Mouse (Mus musculus) neural tube, embryonic 14.5 days (tissue): Measurements from ENCODE around the gene Slco6c1. TPM values are rescaled to one million over a fixed set of nuclear protein-coding genes. Genes with fewer than 3 reads are reported as not detected.

Experiments
- ATAC-seq: fragments of 200-750 bp; cut with Nextera tagmentation; 2 replicates; pipeline ENCODE4 v1.8.0; 2017; ENCODE audit warnings: low read depth, mild to moderate bottlenecking, moderate TSS enrichment, moderate library complexity
- H3K27ac ChIP-seq: fragments of 300-500 bp; sonication (generic); 2 replicates; pipeline ENCODE4 v1.5.1; 2014; ENCODE audit warnings: low read depth, mild to moderate bottlenecking, control low read depth, low read length, moderate library complexity, mixed read lengths
- H3K27me3 ChIP-seq: fragments of 300-500 bp; sonication (generic); 2 replicates; pipeline ENCODE4 v1.6.1; 2014; ENCODE audit warnings: low read length; ENCODE audit not compliant: control insufficient read depth, insufficient read depth
- H3K36me3 ChIP-seq: fragments of 300-500 bp; sonication (generic); 2 replicates; pipeline ENCODE4 v1.6.1; 2014; ENCODE audit warnings: low read length, mixed read lengths; ENCODE audit not compliant: control insufficient read depth, insufficient read depth
- H3K4me1 ChIP-seq: fragments of 300-500 bp; sonication (generic); 2 replicates; pipeline ENCODE4 v1.6.1; 2014; ENCODE audit warnings: low read length; ENCODE audit not compliant: control insufficient read depth, insufficient read depth
- H3K4me2 ChIP-seq: fragments of 300-500 bp; sonication (generic); 2 replicates; pipeline ENCODE4 v1.6.1; 2014; ENCODE audit warnings: mild to moderate bottlenecking, low read depth, low read length, control low read depth
- H3K4me3 ChIP-seq: fragments of 300-500 bp; sonication (generic); 2 replicates; pipeline ENCODE4 v1.5.1; 2014; ENCODE audit warnings: low read depth, low read length, control low read depth, mixed read lengths
- H3K9ac ChIP-seq: fragments of 300-500 bp; sonication (generic); replicated peaks from 2 replicates; pipeline ENCODE4 v1.6.1; 2014; ENCODE audit warnings: low read depth, mild to moderate bottlenecking, control low read depth, low read length, mixed read lengths
- H3K9me3 ChIP-seq: fragments of 300-500 bp; sonication (generic); 2 replicates; pipeline ENCODE4 v1.6.1; 2016; ENCODE audit warnings: low read length; ENCODE audit not compliant: control insufficient read depth
- WGBS: fragments of 180-500 bp; shearing (Covaris S2); extraction: QIAGEN DNeasy Blood & Tissue Kit; methylation state at CpG from one replicate; pipeline ENCODE4 v1.1.7; 2014; 5-methylcytosine and 5-hydroxymethylcytosine counted together
- polyA plus RNA-seq: library from polyadenylated mRNA; unstranded; fragments of >200 nt; fragmentation: Nextera tagmentation; extraction: Ambion mirVana; gene quantifications from 2 replicates; pipeline ENCODE4 v1.2.1, GENCODE M21; 2014

Gene Slco6c1
- not detected in 2 replicates for polyA plus RNA-seq

DNA sequence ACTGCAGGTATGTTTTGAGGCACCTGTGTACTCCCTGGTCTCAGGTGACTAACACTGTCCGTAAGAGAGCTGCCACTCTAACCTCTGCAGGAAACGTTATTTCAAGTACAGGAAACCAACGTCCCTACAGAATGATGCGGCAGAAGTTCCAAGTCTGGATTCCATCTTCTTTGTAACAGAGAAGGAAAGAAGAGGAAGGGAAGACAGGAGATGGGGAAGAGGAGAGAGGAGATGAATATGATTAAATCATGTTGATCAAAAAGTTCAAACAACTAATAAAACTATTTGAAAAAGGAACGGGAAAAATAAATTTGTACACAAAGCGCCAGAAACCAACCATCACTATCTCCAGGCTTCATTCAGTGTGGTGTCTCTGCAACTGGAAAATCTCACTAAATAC, at the start of gene Slco6c1:
Gene Slco6c1, minus strand, starts transcription at position 101 of the 400 bp plus-strand sequence.
- H3K4me2 ChIP-seq = no peak within 1 kb of the TSS
- no peaks in the 10 kb centered on the region for H3K9me3 ChIP-seq
- no peak for ATAC-seq
- no peaks in the 10 kb centered on the region for H3K27me3 ChIP-seq
- no peak within 1 kb of the TSS for H3K27ac ChIP-seq
- no peak within 1 kb of the TSS for H3K9ac ChIP-seq
- H3K4me1 ChIP-seq = no peaks in the 10 kb centered on the region
- 90% methylated on average over 6 of the region's 6 CpGs for WGBS
- H3K36me3 ChIP-seq = no peaks in the 10 kb centered on the region
- no peak within 1 kb of the TSS for H3K4me3 ChIP-seq

DNA sequence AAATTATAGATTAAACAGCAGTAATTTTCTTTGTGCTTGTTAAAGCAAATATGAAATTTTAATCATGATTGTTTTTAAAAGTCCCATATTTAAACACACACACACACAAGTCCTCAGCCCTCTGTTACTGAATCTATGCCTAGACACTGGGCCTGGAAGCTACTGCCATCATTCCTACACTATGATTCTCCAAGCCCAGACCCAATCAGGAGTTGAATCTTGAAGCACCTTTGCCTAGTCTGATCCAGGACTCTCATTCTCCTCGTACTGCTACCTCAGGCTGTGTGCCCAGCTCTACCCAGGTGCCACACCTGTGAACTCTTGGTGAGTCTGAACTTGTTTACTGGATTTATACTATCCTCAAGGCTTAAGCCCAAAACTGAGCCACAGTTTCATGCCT, 89.1 kb downstream of the Slco6c1 start:
- H3K9ac ChIP-seq = no peak overlapping the region
- H3K27me3 ChIP-seq = no peaks in the 10 kb centered on the region
- no peaks in the 10 kb centered on the region for H3K4me1 ChIP-seq
- no peak for ATAC-seq
- no peaks in the 10 kb centered on the region for H3K36me3 ChIP-seq
- 62% methylated on average over 1 of the region's 1 CpGs for WGBS
- H3K9me3 ChIP-seq = no peaks in the 10 kb centered on the region
- H3K4me3 ChIP-seq = no peak overlapping the region
- H3K27ac ChIP-seq = no peak overlapping the region
- H3K4me2 ChIP-seq = no peak overlapping the region

DNA sequence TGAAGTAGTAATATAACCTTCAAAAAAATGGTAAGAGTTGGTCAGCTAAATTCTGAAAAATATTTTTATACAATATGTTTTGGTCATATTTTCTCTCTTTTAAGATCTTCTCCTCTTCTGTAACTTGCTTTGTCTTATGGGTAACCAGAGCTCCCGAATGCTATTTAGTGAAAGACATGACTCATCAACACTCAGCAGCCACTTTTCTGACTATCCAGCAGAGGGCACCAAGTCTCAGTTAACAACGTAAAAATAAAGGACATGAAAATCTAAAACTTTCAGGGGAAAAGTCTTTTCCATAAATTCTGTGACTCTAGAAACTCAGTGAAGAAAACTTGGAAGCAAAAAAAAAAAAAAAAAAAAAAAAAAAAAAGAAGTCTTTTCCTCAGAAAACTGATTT, 89.6 kb downstream of the Slco6c1 start:
- H3K27me3 ChIP-seq = no peaks in the 10 kb centered on the region
- ATAC-seq = no peak
- 15% methylated on average over 2 of the region's 2 CpGs for WGBS

DNA sequence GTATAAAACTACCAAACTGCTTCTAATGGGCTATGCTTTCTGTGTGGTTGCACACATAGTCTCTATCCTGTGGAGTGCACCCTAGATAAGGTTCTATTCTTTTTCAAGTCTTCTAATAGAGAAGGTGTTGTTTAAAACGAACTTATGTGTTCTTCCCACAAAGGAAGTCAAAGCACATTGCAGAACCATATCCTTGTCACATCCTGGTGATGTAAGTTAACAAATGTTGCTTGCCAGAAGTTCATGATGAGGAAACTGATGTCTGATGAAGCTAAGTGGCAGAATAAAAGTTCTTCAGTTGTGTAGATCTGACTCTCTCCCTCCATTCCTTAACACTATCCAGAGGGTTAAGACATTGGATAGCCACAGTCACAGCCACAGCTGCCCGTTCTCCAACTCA, 90.1 kb downstream of the Slco6c1 start:
- H3K4me3 ChIP-seq = no peak overlapping the region
- ATAC-seq = no peak
- H3K4me2 ChIP-seq = no peak overlapping the region
- H3K27ac ChIP-seq = no peak overlapping the region
- WGBS = 67% methylated on average over 2 of the region's 2 CpGs
- no peaks in the 10 kb centered on the region for H3K36me3 ChIP-seq
- no peaks in the 10 kb centered on the region for H3K4me1 ChIP-seq
- no peaks in the 10 kb centered on the region for H3K27me3 ChIP-seq
- no peak overlapping the region for H3K9ac ChIP-seq
- no peaks in the 10 kb centered on the region for H3K9me3 ChIP-seq

More for the DNA sequence above, 89.6 kb downstream of the Slco6c1 start:
- no peaks in the 10 kb centered on the region for H3K4me1 ChIP-seq
- no peaks in the 10 kb centered on the region for H3K36me3 ChIP-seq
- no peak overlapping the region for H3K4me3 ChIP-seq
- H3K9ac ChIP-seq = no peak overlapping the region
- H3K27ac ChIP-seq = no peak overlapping the region
- H3K4me2 ChIP-seq = no peak overlapping the region
- H3K9me3 ChIP-seq = no peaks in the 10 kb centered on the region

DNA sequence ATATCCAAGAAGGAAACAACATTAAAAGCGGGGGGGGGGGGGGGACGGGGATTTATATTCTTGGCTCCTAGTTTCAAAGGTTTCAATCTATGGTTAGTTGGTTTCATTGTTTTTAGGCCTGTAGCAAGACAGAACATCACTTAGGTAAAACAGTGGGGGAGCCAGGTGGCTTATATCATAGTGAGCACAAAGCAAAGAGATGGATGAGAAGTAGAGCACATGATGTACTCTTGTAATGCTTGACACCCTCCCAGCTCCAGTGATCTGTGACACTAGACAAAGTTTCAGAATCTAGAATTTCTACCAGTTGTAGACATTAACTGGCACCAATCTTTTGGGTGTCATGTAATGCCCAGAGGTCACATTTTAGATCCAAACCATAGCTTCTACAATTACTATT, 106.7 kb downstream of the Slco6c1 start:
- Histone ChIP-seq H3K36me3 (no peaks in the 10 kb centered on the region), H3K27me3 (no peaks in the 10 kb centered on the region), H3K9me3 (no peaks in the 10 kb centered on the region), H3K9ac (no peak overlapping the region), H3K4me1 (no peaks in the 10 kb centered on the region), H3K4me2 (no peak overlapping the region), H3K27ac (no peak overlapping the region), H3K4me3 (no peak overlapping the region)
- no peak for ATAC-seq
- 77% methylated on average over 2 of the region's 2 CpGs for WGBS

DNA sequence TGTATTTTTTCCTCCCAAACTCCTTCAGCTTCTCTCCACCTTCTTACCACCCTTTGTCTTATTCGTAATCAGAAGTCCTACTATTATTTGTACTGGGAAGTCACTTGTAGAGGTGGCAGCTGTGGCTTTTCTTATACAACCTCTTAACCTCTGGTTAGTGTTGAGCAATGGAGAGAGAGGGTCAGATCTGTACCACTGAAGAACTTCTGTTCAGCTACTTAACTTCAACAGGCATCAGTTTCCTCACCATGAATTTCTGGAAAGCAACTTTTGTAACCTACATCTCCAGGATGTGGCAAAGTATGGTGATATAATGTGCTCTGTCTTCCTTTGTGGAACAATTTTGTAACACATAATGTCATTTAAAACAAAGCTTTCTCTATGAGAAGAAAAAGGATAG, 108.7 kb downstream of the Slco6c1 start:
- WGBS = 65% methylated on average over 1 of the region's 1 CpGs
- ATAC-seq = no peak
- no peaks in the 10 kb centered on the region for H3K27me3 ChIP-seq
- H3K4me2 ChIP-seq = no peak overlapping the region
- H3K36me3 ChIP-seq = no peaks in the 10 kb centered on the region
- no peak overlapping the region for H3K27ac ChIP-seq
- no peaks in the 10 kb centered on the region for H3K4me1 ChIP-seq
- no peaks in the 10 kb centered on the region for H3K9me3 ChIP-seq
- H3K9ac ChIP-seq = no peak overlapping the region
- no peak overlapping the region for H3K4me3 ChIP-seq

DNA sequence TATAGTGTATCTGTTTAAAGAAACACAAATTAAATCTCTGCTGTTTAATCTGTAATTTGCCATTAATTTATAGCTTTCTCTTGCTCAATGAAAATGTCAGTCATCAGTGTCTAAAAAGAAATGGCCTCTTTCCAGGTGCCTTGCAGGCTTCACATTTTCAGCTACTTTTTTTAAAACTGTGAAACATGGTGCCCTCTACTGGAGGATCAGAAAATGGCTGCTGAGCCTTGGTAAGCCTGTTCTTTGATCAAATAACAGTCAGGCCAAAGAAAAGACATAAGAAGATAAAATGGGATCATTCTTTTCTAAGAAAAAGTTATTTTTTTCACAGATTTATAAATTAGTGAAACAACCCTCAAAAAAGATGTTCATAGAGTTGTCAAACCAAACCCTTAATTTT, 109.1 kb downstream of the Slco6c1 start:
- no peak overlapping the region for H3K4me3 ChIP-seq
- ATAC-seq = 0 out of 2 replicates have a peak, but pooled peaks have one; percentile 34
- no peaks in the 10 kb centered on the region for H3K4me1 ChIP-seq
- no peak overlapping the region for H3K27ac ChIP-seq
- H3K9me3 ChIP-seq = no peaks in the 10 kb centered on the region
- no peaks in the 10 kb centered on the region for H3K27me3 ChIP-seq
- no peaks in the 10 kb centered on the region for H3K36me3 ChIP-seq
- no peak overlapping the region for H3K4me2 ChIP-seq
- H3K9ac ChIP-seq = no peak overlapping the region
